Mouse (Mus musculus) mouse trophoblast stem cell (cell line): ENCODE measurements at regions not wholly inside any gene's neighbourhood (a gene's known extent, or its start where the extent isn't known, plus 50 kb on each side); places are given as distances from the start of the nearest gene placed in this dataset.

Experiments used
- in situ Hi-C, 2 experiments: fragments of 300-500 bp; cut with MseI, MboI; formaldehyde crosslinking; loops; 2 replicates in 1 of 2; 3 replicates in 1 of 2; pipeline ENCODE4 v1.15.1; 2025

DNA sequence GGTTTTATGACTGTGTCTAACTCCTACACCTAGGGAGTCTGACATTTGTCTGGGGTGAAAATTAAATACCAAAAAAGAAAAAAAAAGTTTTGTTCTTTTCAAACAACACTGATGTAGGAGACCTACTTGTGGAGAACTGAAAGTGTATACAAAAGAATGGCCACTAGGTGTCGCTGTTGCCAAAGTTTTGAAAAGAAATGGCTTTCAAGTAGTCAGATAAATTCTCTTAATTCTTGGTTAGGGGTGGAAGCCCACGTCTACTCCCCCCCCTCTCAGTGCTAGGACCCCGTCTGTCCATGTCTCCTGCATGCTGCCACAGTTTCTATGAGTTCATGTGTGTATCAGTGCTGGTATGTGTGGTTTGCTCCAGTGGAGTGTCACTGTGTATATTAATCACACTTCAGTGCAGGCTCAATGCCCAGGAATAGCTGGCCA, 100.7 kb upstream of the Spred2 start:
- in situ Hi-C loops, result loop anchor here (5.0 kb wide), 2 partner anchors 224 to 234 kb away; no protein-coding TSS in a partner anchor

- in situ Hi-C loops, result no loop called here
These were observed 97.5 kb upstream of the Spred2 start for GRCm38 (mm10) chr11:19826481-19827185.

DNA sequence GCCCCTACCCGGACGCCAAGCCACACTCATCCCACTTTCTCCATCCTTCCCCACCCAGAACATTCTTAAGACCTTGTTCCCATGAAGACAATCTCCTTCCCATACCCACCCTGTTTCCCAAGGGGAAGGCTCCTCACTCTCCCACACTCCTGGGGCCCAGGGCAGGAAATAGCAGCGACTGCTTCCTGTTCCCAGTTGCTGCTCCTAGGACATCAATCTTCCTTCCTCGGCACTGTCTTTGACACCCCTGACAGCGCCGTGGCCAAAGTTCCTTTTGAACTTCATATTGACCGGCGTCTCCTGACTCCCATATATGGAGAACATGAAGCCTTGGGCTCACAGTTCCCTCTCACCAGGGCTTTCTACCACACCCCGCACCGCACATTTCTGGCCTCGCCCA, 96.2 kb upstream of the Spred2 start:
- in situ Hi-C loops, result no loop called here

GRCm38 (mm10) chr11:19828959-19829401, 95.2 kb upstream of the Spred2 start:
- in situ Hi-C loops, result no loop called here

DNA sequence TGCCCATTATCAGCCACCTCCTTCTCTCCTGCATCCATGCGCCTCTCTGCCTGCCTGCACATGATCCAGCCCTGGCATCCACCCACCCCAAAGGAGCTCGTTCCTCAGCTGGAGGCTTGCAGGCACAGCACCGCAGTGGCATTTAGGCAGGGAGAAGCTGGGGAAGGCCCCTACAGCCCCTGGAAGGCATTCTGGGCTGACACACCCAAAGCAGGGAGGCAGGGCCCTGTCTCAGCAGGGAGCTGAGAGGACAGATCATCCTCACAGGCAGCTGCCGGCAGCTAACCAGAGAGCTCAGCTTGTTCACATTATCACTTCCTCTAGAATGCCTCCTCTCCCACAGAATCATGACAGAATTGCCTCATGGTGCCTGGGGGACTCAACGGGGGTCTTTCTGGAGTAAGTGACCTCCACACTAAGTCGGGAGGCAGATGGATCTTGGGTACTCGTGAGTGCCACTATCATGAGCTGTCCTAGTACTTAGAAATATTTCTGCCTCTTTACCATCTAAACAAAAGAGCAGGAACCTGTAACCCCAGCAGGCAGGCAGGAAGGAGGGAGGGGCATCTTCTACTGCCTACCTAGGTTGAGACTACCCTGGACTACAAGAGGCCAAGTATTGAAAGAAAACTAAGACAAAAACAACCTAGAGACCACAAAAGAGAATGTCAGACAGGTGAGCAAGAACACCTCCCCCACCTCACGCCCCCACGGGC, 94.5 kb upstream of the Spred2 start:
- in situ Hi-C loops, result loop anchor here (5.0 kb wide), 2 partner anchors 88 to 208 kb away; no protein-coding TSS in a partner anchor

GRCm38 (mm10) chr11:19830280-19831062, 93.7 kb upstream of the Spred2 start:
- in situ Hi-C loops, result loop anchor here (5.0 kb wide), 2 partner anchors 87 to 207 kb away; no protein-coding TSS in a partner anchor

DNA sequence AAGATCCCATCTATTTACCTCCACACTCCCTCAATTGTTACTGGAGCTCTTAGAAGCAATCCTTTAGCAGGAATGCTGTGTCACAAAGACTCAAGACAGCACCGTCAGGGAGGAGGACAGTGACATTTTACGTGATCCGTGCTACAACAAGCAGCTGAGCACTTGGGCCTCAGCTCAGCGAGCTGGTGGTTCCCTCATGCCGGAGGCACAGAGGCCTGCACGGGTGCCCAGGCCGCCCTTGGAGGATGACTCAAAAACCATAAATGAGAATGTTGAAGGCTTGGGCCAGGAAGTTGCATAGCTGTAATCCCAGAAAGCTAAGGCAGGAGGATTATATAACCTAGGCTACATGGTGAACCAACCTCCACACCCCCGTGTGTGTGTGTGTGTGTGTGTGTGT, 89.6 kb upstream of the Spred2 start:
- in situ Hi-C loops, result loop anchor here (5.0 kb wide), 2 partner anchors 83 to 203 kb away; no protein-coding TSS in a partner anchor

DNA sequence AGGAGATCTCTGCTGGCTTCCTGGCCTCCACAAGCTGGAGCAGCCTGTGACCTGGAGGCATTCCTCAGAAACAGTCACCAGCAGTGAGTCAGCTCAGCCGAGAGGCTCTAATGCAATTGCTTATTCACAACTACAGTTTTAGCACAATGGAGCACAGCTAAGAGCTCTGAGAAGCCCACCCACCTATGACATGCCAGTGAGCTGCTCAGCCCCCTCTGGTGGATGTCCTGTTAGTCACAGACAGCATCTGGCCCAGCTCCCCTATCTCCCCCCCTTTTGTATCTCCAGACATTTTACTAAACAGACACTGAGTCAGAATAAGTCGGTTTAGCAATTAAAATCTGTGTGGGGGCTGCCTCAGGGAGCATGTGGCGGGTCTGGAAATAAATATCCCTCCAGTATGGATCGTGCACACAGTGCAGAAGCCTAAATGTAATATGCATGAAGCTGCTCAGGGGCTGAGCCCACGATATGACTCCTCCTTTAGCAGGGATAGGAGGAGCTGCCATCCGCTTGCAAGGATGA, 88.9 kb upstream of the Spred2 start:
- in situ Hi-C loops, result no loop called here

GRCm38 (mm10) chr11:19838932-19839331, 85.2 kb upstream of the Spred2 start:
- in situ Hi-C loops, result no loop called here

- in situ Hi-C loops, result no loop called here
These were observed 81.1 kb upstream of the Spred2 start for GRCm38 (mm10) chr11:19843084-19843483.

DNA sequence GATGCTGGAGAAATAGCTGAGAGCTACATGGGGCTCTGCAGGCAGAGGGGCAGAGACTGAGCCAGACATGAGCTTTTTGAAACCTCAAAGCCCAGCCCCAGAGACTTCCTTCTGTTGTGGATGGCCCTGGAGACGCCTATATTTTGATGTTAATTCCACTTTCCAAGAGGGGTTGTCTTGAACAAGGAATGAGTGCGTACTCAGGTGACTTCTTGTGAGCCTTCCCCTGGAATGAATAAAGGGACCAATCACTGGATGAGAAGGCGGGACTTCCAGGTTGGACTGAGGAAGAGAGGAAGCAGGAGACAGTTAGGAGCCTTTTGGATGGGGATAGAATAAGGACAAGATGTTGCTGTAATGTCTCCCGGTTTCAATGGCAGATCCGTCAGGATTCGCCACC, 76.3 kb upstream of the Spred2 start:
- in situ Hi-C loops, result no loop called here

- in situ Hi-C loops, result no loop called here
These were observed 75.8 kb upstream of the Spred2 start for GRCm38 (mm10) chr11:19848412-19848811.

- in situ Hi-C loops, result no loop called here
These were observed 74.8 kb upstream of the Spred2 start for GRCm38 (mm10) chr11:19849347-19849811.

- in situ Hi-C loops, result no loop called here
These were observed 74.2 kb upstream of the Spred2 start for GRCm38 (mm10) chr11:19849844-19850420.

DNA sequence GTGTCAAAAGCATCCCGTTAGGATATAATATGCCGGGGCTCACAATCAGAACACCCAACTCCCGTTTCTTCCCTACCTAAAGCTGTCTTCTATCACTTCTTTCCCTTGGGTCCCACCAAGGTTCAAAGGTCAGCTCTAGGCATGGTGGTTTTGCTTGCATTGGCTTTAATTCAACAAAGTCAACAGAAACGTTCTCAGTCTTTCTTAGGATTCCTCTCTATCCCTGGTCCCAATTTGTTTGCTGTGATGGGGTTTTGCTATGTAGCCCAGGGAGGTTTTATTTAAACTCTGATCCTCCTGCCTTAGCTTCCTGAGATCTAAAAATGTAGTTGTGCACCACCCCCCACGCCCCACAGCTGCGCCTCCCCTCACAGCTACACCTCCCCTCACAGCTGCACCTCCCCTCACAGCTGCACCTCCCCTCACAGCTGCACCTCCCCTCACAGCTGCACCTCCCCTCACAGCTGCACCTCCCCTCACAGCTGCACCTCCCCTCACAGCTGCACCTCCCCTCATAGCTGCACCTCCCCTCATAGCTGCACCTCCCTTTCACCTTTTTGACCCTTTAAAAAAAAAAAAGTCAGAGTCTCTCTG, 73.1 kb upstream of the Spred2 start:
- in situ Hi-C loops, result no loop called here

GRCm38 (mm10) chr11:19861596-19861995, 62.6 kb upstream of the Spred2 start:
- in situ Hi-C loops, result no loop called here

DNA sequence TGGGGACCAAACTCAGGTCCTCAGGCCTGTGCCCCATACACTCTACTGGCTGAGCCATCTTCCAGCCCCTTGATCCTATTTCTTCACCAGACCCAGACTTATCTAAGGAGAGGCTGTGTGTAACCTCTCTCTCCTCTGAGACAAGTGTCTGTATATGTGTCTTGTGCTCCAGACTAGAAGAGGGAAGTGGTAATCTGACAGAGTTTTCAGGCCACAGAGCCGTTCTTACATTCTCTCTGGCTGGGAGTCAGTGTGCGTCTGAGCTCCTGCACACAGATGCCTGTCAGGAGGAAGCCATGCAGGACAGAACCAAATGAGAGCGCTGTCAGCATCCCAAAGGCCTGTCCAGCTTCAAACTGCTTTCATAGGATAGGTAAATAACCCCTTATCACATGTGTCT, 60.8 kb upstream of the Spred2 start:
- in situ Hi-C loops, result no loop called here

DNA sequence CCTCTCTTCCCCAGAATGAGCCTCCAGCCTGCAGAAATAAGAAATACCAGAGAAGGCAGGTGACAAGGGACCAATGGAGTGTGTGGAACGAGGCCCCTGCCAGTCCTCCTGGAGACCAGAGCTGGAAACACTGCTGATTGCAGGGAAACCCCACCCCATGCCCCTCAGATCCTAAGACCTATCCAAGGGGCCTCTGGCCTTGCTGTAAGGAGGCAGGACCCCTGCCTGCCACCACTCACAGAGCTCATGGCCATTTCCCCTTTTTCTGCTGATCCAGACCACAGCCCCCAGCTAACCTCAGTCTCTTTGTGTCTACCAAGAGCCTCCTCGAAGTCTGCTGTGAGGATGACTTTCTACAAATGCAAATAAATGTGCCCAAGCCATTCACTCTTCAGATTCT, 57.9 kb upstream of the Spred2 start:
- in situ Hi-C loops, result no loop called here

GRCm38 (mm10) chr11:19869671-19870070, 54.5 kb upstream of the Spred2 start:
- in situ Hi-C loops, result no loop called here

GRCm38 (mm10) chr11:19870136-19870535, 54.0 kb upstream of the Spred2 start:
- in situ Hi-C loops, result no loop called here

DNA sequence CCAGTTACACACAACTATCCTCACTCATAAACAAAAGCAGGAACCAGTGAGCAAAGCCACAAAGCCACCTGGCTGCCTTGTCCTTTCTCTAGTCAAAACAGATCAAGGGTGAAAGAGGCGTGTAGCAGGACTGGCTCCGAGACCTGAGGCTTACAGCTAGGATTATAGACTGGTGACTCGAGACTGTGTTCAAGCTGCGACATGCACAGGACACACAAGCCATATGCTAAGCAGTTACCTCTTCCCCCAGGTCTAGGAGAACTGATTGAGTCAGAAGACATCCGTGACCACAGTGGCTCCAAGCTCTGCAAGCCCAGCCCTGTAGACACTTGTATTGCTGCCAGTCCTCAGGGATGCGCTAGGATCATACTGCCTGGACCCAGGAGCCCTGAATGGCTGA, 50.4 kb upstream of the Spred2 start:
- in situ Hi-C loops, result no loop called here
